Mouse (Mus musculus): ENCODE results near the gene Id2. TPM values are rescaled to one million over a fixed set of nuclear protein-coding genes. Genes with fewer than 3 reads are reported as not detected.

Gene Id2
- polyA plus RNA-seq, 1 experiment from 2014 or later, result 447 TPM

GRCm38 (mm10) chr12:25124431-25125238, 27.7 kb upstream of the Id2 start:
- no peaks in the 10 kb centered on the region for H3K27me3 ChIP-seq
- 33% methylated on average over 19 of the region's 19 CpGs for WGBS
- no peaks in the 10 kb centered on the region for H3K9me3 ChIP-seq
- H3K9ac ChIP-seq, result no peak overlapping the region
- no peak overlapping the region for H3K27ac ChIP-seq
- H3K4me3 ChIP-seq, result no peak overlapping the region
- H3K4me1 ChIP-seq, result peaks cover 30% of the 10 kb centered on the region
- ATAC-seq (ENCODE audit: borderline replicate concordance, extremely low read depth, low FRiP score, low TSS enrichment), result no peak; the same call in 1 of the 2 replicates
- H3K36me3 ChIP-seq, result no peaks in the 10 kb centered on the region
- no peak overlapping the region for H3K4me2 ChIP-seq

GRCm38 (mm10) chr12:25120753-25121152, 23.8 kb upstream of the Id2 start:
- Histone ChIP-seq H3K4me2 (no peak overlapping the region), H3K36me3 (no peaks in the 10 kb centered on the region), H3K9ac (no peak overlapping the region), H3K27ac (no peak overlapping the region), H3K9me3 (no peaks in the 10 kb centered on the region), H3K4me1 (peaks cover 31% of the 10 kb centered on the region), H3K27me3 (no peaks in the 10 kb centered on the region), H3K4me3 (no peak overlapping the region)
- 67% methylated on average over 4 of the region's 4 CpGs for WGBS
- ATAC-seq (ENCODE audit: borderline replicate concordance, extremely low read depth, low FRiP score, low TSS enrichment), result no peak

GRCm38 (mm10) chr12:25119278-25119677, 22.3 kb upstream of the Id2 start:
- Histone ChIP-seq H3K27me3 (no peaks in the 10 kb centered on the region), H3K9me3 (no peaks in the 10 kb centered on the region), H3K4me1 (peaks cover 24% of the 10 kb centered on the region), H3K4me2 (no peak overlapping the region), H3K4me3 (no peak overlapping the region), H3K27ac (peak overlapping the region; percentile 51), H3K36me3 (no peaks in the 10 kb centered on the region), H3K9ac (no peak overlapping the region)
- 37% methylated on average over 15 of the region's 15 CpGs for WGBS
- ATAC-seq (ENCODE audit: borderline replicate concordance, extremely low read depth, low FRiP score, low TSS enrichment), result 0 out of 2 replicates have a peak, but pooled peaks have one; percentile 66

GRCm38 (mm10) chr12:25117856-25118511, 21.0 kb upstream of the Id2 start:
- Histone ChIP-seq H3K27ac (no peak overlapping the region), H3K36me3 (no peaks in the 10 kb centered on the region), H3K9ac (no peak overlapping the region), H3K4me3 (no peak overlapping the region), H3K4me2 (no peak overlapping the region), H3K4me1 (peaks cover 23% of the 10 kb centered on the region), H3K9me3 (no peaks in the 10 kb centered on the region), H3K27me3 (no peaks in the 10 kb centered on the region)
- WGBS, result 69% methylated on average over 4 of the region's 4 CpGs
- ATAC-seq (ENCODE audit: borderline replicate concordance, extremely low read depth, low FRiP score, low TSS enrichment), result no peak

GRCm38 (mm10) chr12:25116126-25116525, 19.2 kb upstream of the Id2 start:
- no peak overlapping the region for H3K27ac ChIP-seq
- no peak for ATAC-seq (ENCODE audit: borderline replicate concordance, extremely low read depth, low FRiP score, low TSS enrichment)
- no peak overlapping the region for H3K4me2 ChIP-seq
- no peaks in the 10 kb centered on the region for H3K9me3 ChIP-seq
- no peak overlapping the region for H3K9ac ChIP-seq
- no peaks in the 10 kb centered on the region for H3K36me3 ChIP-seq
- no peak overlapping the region for H3K4me3 ChIP-seq
- no peaks in the 10 kb centered on the region for H3K27me3 ChIP-seq
- 85% methylated on average over 2 of the region's 2 CpGs for WGBS
- peaks cover 23% of the 10 kb centered on the region for H3K4me1 ChIP-seq

- H3K4me2 ChIP-seq, result no peak overlapping the region
- WGBS, result 71% methylated on average over 1 of the region's 1 CpGs
- H3K9ac ChIP-seq, result no peak overlapping the region
- peaks cover 15% of the 10 kb centered on the region for H3K4me1 ChIP-seq
- no peak overlapping the region for H3K27ac ChIP-seq
- H3K4me3 ChIP-seq, result no peak overlapping the region
- ATAC-seq (ENCODE audit: borderline replicate concordance, extremely low read depth, low FRiP score, low TSS enrichment), result no peak
- H3K9me3 ChIP-seq, result no peaks in the 10 kb centered on the region
- no peaks in the 10 kb centered on the region for H3K36me3 ChIP-seq
- H3K27me3 ChIP-seq, result no peaks in the 10 kb centered on the region
Measured at GRCm38 (mm10) chr12:25114426-25114825, 17.5 kb upstream of the Id2 start.

GRCm38 (mm10) chr12:25113357-25113756, 16.4 kb upstream of the Id2 start:
- no peak overlapping the region for H3K27ac ChIP-seq
- ATAC-seq (ENCODE audit: borderline replicate concordance, extremely low read depth, low FRiP score, low TSS enrichment), result no peak
- 82% methylated on average over 2 of the region's 2 CpGs for WGBS

GRCm38 (mm10) chr12:25112806-25113205, 15.9 kb upstream of the Id2 start:
- no peak overlapping the region for H3K9ac ChIP-seq
- no peaks in the 10 kb centered on the region for H3K36me3 ChIP-seq
- H3K9me3 ChIP-seq, result no peaks in the 10 kb centered on the region
- 90% methylated on average over 2 of the region's 2 CpGs for WGBS
- no peak overlapping the region for H3K4me2 ChIP-seq
- no peak overlapping the region for H3K4me3 ChIP-seq
- peaks cover 2% of the 10 kb centered on the region; the same call in 1 of the 2 replicates for H3K4me1 ChIP-seq
- H3K27ac ChIP-seq, result no peak overlapping the region
- ATAC-seq (ENCODE audit: borderline replicate concordance, extremely low read depth, low FRiP score, low TSS enrichment), result no peak
- no peaks in the 10 kb centered on the region for H3K27me3 ChIP-seq

More at GRCm38 (mm10) chr12:25113357-25113756, 16.4 kb upstream of the Id2 start:
- Histone ChIP-seq H3K36me3 (no peaks in the 10 kb centered on the region), H3K27me3 (no peaks in the 10 kb centered on the region), H3K9ac (no peak overlapping the region), H3K4me1 (peaks cover 7% of the 10 kb centered on the region; the same call in 1 of the 2 replicates), H3K4me3 (no peak overlapping the region), H3K9me3 (no peaks in the 10 kb centered on the region), H3K4me2 (no peak overlapping the region)

GRCm38 (mm10) chr12:25110682-25111078, 13.7 kb upstream of the Id2 start:
- no peaks in the 10 kb centered on the region for H3K27me3 ChIP-seq
- no peaks in the 10 kb centered on the region for H3K9me3 ChIP-seq
- H3K4me1 ChIP-seq, result peaks cover 3% of the 10 kb centered on the region; the same call in 1 of the 2 replicates
- no peak overlapping the region for H3K4me3 ChIP-seq
- no peak overlapping the region for H3K4me2 ChIP-seq
- ATAC-seq (ENCODE audit: borderline replicate concordance, extremely low read depth, low FRiP score, low TSS enrichment), result no peak
- 71% methylated on average over 7 of the region's 7 CpGs for WGBS
- H3K36me3 ChIP-seq, result no peaks in the 10 kb centered on the region
- H3K9ac ChIP-seq, result no peak overlapping the region
- H3K27ac ChIP-seq, result no peak overlapping the region

- Histone ChIP-seq H3K9ac (no peak overlapping the region), H3K36me3 (no peaks in the 10 kb centered on the region), H3K4me1 (peaks cover 3% of the 10 kb centered on the region; the same call in 1 of the 2 replicates), H3K4me3 (no peak overlapping the region), H3K27ac (no peak overlapping the region), H3K9me3 (no peaks in the 10 kb centered on the region), H3K27me3 (no peaks in the 10 kb centered on the region), H3K4me2 (no peak overlapping the region)
- 71% methylated on average over 7 of the region's 7 CpGs for WGBS
- ATAC-seq (ENCODE audit: borderline replicate concordance, extremely low read depth, low FRiP score, low TSS enrichment), result no peak
Measured at GRCm38 (mm10) chr12:25109971-25110681, 13.2 kb upstream of the Id2 start.

- no peak for ATAC-seq (ENCODE audit: borderline replicate concordance, extremely low read depth, low FRiP score, low TSS enrichment)
Measured at GRCm38 (mm10) chr12:25108865-25109264, 11.9 kb upstream of the Id2 start.

More at GRCm38 (mm10) chr12:25108865-25109264, 11.9 kb upstream of the Id2 start:
- H3K36me3 ChIP-seq, result no peaks in the 10 kb centered on the region
- no peak overlapping the region for H3K4me3 ChIP-seq
- H3K9me3 ChIP-seq, result no peaks in the 10 kb centered on the region
- H3K4me2 ChIP-seq, result no peak overlapping the region
- no peaks in the 10 kb centered on the region for H3K27me3 ChIP-seq
- peaks cover 9% of the 10 kb centered on the region; the same call in 1 of the 2 replicates for H3K4me1 ChIP-seq
- WGBS, result 58% methylated on average over 2 of the region's 2 CpGs
- H3K27ac ChIP-seq, result peak overlapping the region; percentile 47; the same call in 1 of the 2 replicates
- H3K9ac ChIP-seq, result no peak overlapping the region
